Mouse (Mus musculus) spleen, postnatal 36 days (tissue): ENCODE results near the gene Polr3gl.

Source experiments
- DNase-seq, 2 experiments: peaks; one replicate each; pipeline ENCODE4 v3.0.0; 2022; ENCODE audit warnings: low spot score in 2 of 2, mixed read lengths in 1 of 2

Polr3gl gene

GRCm38 (mm10) chr3:96557694-96558093 lies 36.3 kb downstream of the Polr3gl start, which contains the start of gene Txnip:
Gene Txnip, plus strand, starts transcription at chr3:96557957.
- peak; percentile 100 for DNase-seq

- DNase-seq: peak; percentile 75 to 78
Measured at GRCm38 (mm10) chr3:96556651-96557635, 37.0 kb downstream of the Polr3gl start.

- DNase-seq: no peak
Measured at GRCm38 (mm10) chr3:96555999-96556614, 37.9 kb downstream of the Polr3gl start.

- no peak for DNase-seq
Measured at GRCm38 (mm10) chr3:96555041-96555596, 38.9 kb downstream of the Polr3gl start.

- no peak for DNase-seq
Measured at GRCm38 (mm10) chr3:96554251-96554650, 39.7 kb downstream of the Polr3gl start.

GRCm38 (mm10) chr3:96553601-96554000 lies 40.4 kb downstream of the Polr3gl start:
- DNase-seq: no peak

GRCm38 (mm10) chr3:96551890-96552289 lies 42.1 kb downstream of the Polr3gl start:
- no peak for DNase-seq

- DNase-seq: peak; percentile 66 to 73
Measured at GRCm38 (mm10) chr3:96551203-96551602, 42.8 kb downstream of the Polr3gl start.

GRCm38 (mm10) chr3:96549346-96549745 lies 44.6 kb downstream of the Polr3gl start:
- no peak for DNase-seq

GRCm38 (mm10) chr3:96548824-96549223 lies 45.2 kb downstream of the Polr3gl start:
- no peak for DNase-seq

GRCm38 (mm10) chr3:96547389-96547960 lies 46.5 kb downstream of the Polr3gl start:
- DNase-seq: peak; percentile 62 to 70

- DNase-seq: no peak
Measured at GRCm38 (mm10) chr3:96546880-96547279, 47.1 kb downstream of the Polr3gl start.

GRCm38 (mm10) chr3:96545565-96545964 lies 48.4 kb downstream of the Polr3gl start:
- DNase-seq: no peak

GRCm38 (mm10) chr3:96543345-96543744 lies 50.6 kb downstream of the Polr3gl start:
- DNase-seq: no peak

- no peak for DNase-seq
Measured at GRCm38 (mm10) chr3:96542554-96542953, 51.4 kb downstream of the Polr3gl start.

- no peak for DNase-seq
Measured at GRCm38 (mm10) chr3:96541328-96542078, 52.5 kb downstream of the Polr3gl start.

- DNase-seq: no peak
Measured at GRCm38 (mm10) chr3:96540740-96541139, 53.2 kb downstream of the Polr3gl start.

- no peak for DNase-seq
Measured at GRCm38 (mm10) chr3:96539316-96539715, 54.7 kb downstream of the Polr3gl start.

- DNase-seq: no peak
Measured at GRCm38 (mm10) chr3:96534300-96534699, 59.7 kb downstream of the Polr3gl start.

GRCm38 (mm10) chr3:96532050-96532449 lies 61.9 kb downstream of the Polr3gl start:
- no peak for DNase-seq

GRCm38 (mm10) chr3:96528506-96528905 lies 65.5 kb downstream of the Polr3gl start:
- no peak for DNase-seq
